Mouse (Mus musculus) ovary, postnatal 36 days (tissue): Measurements from ENCODE around the gene Lrrc26.

Source experiments
- DNase-seq: peaks from one replicate; pipeline ENCODE4 v3.0.0; 2022; ENCODE audit warnings: low spot score, mixed read lengths

The Lrrc26 gene

DNA sequence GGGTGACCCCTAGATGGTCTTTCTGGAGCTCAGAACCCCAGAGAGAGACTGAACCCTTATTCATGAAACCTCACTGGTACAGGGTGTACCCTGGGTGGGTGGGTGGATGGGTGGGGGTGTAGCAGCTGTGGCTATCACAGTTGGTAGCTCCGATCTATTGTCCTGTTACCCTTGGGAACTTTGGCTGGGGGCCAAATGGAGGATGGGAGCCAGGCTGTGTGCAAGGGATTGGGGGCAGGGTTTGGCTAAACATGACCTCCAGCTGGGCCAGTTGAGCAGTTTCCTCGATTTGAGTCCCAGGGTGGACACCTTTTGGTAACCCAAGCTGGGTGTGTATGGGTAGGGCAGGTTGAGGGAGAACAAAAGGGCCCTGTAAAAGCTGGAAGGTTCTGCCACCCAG lies 23.0 kb upstream of the Lrrc26 start:
- DNase-seq: peak; percentile 56

DNA sequence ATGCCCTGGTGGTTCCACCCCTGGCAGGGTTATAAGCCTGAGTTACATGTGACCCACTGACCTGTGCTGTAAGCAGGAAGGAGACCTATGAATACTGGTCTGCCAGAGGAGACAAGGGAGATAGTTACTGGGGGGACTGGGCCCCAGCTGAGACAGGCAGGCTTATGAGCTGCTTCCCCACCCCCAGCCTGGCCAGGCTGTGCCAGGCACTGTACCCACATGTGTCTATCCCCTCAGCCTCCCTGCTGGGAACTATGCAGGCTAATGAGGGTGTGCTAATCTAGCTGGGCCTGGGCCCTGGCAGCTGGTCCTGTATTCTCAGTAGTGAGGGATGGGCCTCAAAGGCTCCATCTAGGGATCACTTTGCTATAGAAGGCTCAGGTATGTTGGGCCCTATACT lies 22.5 kb upstream of the Lrrc26 start:
- no peak for DNase-seq

DNA sequence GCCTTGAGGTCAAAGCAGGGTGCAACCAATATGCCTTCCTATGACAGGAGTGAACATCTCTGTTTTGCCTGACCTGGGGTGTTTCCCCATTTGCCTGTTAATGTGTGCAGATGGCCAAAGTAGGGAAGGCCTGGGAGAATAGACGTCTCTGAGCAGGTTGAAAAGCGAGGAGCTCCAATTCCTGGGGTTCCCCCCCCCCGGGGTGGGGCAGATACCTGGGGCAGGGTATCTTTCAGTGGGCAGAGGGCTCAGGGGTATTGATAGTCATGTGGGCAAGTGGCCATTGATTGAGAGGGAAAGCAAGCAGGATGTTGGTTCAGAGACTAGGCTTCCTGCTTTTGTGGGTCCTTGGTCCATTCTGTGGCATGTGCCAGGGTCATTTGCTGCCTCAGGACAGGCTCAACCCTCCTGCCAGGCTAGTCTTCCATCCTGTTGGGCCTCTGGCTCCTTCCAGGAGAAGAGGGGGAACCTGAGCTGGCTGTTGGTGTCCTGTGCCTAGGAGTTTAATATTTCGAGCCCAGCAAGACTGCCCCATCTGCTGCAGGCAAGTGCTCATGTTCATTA lies 21.9 kb upstream of the Lrrc26 start:
- no peak for DNase-seq

DNA sequence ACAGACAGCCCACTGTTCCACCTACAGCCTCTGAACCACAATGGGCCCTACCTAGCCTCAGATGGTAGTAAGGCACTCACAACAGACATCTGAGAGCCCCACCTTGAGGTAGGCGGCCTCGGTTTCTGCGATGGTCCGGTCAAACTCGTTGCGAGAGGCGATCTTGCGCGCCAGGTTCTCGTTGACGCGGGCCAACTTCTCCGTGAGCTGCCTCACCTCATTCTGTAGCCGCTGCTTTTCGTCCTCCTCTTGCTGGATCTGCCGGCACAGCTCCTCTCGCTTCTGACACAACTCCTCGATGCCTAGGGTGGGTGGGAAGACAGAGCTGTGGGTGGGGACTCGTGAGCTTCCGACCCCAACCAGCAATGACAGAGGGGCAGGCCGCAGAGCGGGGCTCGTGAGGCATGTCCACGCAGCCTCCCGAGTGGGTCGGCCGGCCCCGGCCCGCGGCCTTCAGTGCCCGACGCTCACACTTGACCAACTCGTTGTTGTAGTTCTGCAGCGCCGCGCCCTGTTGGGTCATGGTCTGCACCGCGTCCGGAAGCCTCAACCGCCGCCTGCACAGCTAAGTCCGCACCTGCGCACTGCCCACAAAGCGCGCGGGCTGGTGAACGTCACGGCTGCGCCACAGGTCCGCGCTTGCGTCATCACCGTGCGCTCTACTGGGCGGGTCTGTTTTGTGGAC lies 17.7 kb upstream of the Lrrc26 start, which contains the start of the genes Ssna1 and Anapc2:
Ssna1 (minus strand) TSS at position 612 of the 685 bp plus-strand sequence.
Anapc2 (plus strand) TSS at position 652 of the 685 bp plus-strand sequence.
- DNase-seq: peak; percentile 97

DNA sequence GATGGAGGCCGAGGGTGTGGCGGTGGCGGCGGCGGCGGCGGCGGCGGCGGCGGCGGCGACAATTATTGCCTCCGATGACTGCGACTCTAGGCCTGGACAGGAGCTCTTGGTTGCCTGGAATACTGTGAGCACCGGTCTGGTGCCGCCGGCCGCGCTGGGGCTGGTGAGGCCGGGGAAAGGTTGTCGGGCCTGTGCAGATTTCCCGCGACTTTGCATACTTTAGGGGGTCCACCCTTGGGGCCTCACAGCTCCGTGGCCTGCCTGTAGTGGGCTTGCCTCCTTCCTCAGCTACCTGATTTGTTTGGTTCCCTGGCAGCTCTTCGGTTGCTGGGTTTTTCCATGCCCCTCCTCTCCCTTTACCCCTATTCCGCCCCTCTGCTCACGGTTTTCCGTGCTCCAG lies 17.2 kb upstream of the Lrrc26 start:
- no peak for DNase-seq

DNA sequence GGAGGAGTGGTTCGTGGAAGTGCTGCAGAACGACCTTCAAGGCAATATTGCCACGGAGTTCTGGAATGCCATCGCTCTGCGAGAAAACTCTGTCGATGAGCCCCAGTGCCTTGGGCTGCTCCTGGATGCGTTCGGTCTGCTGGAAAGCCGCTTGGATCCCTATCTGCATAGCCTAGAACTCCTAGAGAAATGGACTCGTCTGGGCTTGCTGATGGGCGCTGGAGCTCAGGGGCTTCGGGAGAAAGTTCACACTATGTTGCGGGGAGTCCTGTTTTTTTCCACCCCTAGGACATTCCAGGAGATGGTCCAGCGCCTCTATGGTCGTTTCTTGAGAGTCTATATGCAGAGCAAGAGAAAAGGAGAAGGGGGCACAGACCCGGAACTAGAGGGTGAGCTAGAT lies 16.7 kb upstream of the Lrrc26 start:
- DNase-seq: peak; percentile 3

DNA sequence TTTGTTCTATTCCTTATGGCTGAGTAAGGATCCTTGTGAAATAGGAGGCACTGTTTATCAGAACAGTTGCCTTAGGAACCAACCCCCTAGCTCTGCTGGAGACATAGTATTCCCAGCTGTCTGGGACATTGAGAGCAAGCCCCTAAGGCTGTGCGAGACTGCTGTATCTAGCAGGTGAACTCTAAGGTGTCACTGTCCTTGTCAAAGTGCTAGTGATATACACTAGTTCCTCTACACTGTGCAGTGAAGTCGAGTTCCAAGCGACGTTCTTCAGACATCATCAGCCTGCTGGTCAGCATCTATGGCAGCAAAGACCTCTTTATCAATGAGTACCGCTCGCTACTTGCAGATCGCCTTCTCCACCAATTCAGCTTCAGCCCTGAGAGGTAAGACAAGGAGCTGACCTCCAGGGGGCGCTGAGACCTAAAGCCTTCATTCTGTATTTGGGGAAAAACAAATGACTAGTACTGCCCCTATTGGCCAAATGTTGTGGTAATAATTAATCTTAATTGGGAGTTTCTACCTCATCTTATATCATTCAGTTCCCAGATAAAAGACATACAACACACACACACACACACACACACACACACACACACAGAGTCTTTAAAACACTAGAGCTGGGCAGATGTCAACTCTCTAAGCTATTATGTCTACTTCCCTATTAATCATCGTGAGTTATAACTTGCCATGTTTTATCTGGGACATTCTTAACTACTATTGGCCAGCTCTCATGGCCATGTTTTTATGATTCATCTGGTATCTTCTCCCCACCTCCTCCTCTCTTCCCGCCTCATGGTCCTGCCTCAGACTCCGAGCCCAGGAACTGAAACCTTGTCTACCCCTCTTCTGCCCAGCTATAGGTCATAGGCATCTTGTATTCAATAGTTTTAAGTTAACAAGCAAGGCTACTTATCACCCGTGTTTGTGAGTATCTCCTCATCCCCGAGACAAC lies 10.5 kb upstream of the Lrrc26 start:
- peak; percentile 75 for DNase-seq

DNA sequence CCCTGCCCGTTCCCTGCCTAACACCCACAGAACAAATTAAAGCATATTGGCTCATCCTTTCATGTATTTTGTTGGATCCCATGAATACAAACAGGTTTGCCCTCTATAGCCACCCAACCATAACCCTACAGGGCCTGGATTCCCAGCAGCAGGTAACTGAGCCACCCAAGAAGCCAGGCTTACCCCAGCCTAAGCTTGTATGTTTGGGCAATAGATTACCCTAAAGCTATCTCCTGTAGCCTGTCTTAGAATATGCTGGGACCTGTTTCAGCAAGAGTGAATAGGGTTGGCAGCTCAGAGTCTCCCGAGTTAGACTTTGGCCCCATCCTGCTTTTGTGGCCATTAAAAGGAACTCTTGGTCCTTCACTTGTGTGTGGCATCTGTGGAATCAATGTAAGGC lies 4.2 kb upstream of the Lrrc26 start:
- DNase-seq: no peak

DNA sequence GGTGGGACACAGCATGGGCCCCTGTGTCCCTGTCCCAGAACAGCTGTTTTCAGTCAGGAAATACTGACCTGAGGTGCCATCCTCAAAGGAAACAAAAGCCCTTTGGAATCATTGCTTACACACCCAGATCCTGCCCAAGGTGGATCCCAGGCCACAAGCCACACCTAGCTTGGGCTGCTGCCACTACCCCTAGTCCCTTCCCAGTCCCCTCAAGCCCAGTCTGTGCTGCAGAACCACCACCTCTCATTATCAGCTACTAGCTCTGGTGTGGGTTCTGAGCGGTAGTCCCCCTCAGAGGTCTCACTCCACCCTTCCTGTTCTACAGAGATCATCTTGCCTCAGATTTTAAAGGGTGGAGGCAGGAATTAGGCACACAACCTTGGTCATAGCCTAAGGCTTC lies 3.4 kb upstream of the Lrrc26 start:
- DNase-seq: peak; percentile 5

DNA sequence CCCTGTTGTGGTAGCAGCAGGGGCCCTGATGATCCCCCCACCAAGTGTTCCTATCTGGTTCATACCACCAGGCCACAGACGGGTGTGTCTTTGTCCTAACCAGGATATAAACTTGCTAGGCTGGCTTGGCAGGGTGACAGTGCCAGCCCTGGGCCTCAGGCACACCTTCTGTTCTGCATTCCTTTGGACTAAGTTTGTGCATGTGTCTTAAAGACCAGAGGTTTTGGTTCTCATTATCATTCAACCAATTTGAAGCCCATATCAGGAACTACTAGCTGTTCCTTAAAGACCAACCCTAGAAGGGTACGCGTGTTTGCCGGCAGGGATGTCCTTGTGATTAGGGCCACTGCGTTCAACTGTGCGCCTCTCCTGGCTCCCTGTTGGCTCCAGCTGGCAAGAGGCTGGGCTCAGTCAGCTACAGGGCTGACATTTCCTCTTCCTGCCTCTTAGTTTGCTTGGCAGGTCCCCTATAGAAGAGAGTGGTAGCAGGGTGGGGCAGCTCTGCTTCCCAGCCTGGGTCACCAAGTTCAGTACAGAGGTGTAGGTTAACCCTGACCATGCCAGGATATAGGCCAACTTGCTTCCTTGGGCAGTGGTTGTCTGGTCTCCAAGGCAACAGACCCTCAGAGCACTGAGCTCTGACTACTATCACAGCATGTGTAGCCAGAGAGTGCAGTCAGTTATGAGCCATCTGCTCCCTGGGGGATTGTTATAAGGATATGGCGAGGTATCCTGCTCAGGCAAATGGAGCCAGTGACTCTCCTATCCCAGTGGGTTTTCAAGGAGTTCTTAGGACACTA lies 2.7 kb upstream of the Lrrc26 start:
- DNase-seq: peak; percentile 29

DNA sequence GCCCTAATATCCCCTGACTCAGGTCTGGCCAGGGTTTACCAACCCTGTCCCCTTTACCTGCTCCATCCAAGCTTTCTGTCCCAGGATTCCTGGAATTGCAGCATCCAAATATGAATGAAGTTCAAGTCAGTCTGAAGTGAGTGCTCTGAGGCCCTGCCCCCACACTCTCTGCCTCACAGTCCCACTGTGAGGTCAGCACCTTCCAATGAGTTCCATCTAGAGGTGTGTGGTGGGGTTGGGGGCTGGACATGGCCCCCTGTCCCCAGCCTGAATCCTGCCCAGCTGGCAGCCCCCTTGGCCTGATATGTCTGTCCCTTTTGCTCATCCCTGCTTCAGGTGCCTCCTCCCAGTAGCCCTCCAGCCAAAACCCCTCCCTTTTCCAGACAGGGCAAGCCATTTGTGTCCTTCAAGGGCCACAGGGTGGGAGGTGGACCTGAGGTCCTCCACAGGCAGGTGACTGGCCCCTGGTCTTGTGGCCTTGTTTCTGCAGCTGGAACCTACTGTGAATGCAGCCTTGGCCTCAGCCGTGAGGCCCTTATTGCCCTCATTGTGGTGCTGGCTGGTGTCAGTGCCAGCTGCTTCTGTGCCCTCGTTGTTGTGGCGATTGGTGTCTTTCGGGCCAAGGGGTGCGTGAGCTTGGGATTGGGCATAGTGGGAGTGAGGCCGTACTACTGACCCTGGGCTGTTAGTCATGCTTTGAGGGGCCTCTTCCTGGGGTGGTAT lies 1.6 kb upstream of the Lrrc26 start, which contains the start of gene Tmem210:
Tmem210 (plus strand) TSS at position 219 of the 723 bp plus-strand sequence.
- DNase-seq: no peak

DNA sequence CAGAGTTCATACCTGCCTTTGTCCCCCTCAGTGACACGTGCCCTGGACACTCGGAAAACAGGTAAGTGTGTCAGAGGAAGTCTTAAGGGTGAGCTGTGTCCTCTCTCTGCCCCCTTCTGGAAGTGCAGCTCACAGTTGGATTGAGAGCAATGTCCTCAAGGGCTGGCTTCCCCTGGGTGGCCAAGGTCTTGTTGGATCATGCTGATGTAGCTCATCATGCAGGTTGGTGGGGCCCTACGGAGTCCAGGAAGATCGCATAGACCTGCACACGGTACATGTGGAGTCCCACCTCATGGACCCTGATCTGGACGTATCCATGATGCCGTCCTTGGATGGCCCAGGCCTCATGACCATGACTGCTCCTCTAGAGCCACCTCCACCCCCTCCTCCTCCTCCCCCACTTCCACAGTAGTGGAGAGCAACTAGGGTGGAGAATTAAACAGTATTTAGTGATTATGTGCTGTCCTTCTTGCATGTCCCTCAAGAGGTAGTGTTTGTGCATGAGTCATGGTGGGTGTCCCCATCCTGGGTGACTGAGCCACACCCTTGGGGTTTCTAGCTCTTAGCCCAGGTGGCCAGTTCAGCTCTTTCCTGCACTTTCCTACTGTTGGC lies 875 bp upstream of the Lrrc26 start:
- DNase-seq: no peak

DNA sequence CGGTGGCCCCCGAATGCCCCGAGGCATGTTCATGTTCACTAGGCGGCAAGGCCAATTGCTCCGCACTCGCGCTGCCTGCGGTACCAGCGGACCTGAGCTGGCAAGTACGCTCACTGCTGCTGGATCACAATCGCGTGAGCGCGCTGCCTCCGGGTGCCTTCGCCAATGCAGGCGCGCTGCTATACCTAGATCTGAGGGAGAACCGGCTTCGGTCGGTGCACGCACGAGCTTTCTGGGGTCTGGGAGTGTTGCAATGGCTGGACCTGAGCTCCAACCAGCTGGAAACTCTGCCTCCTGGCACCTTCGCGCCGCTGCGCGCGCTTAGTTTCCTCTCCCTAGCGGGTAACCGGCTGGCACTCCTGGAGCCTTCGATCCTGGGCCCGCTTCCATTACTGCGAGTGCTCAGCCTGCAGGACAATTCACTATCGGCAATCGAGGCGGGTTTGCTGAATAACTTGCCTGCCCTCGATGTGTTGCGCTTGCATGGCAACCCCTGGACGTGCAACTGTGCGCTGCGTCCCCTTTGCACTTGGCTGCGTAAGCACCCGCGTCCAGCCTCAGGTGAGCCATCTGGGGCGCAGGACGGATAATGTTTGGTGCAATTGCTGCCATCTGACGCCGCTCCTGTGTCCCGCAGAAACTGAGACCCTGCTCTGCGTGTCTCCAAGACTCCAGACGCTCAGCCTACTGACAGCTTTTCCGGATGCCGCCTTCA lies 543 bp downstream of the Lrrc26 start:
- no peak for DNase-seq

DNA sequence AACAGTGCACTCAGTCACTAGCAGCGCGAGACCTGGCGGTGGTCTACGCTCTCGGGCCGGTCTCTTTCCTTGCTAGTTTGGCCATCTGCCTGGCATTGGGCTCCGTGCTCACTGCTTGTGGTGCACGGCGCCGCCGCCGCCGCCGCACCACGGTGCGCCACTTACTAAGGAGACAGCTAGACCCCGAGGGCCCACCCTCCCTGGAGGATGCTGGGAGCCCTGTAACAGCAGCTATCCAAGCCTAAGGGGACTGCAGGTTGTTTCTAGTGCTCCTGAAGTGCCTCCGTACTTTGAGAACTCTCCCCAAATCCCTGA lies 1.1 kb downstream of the Lrrc26 start:
- no peak for DNase-seq

DNA sequence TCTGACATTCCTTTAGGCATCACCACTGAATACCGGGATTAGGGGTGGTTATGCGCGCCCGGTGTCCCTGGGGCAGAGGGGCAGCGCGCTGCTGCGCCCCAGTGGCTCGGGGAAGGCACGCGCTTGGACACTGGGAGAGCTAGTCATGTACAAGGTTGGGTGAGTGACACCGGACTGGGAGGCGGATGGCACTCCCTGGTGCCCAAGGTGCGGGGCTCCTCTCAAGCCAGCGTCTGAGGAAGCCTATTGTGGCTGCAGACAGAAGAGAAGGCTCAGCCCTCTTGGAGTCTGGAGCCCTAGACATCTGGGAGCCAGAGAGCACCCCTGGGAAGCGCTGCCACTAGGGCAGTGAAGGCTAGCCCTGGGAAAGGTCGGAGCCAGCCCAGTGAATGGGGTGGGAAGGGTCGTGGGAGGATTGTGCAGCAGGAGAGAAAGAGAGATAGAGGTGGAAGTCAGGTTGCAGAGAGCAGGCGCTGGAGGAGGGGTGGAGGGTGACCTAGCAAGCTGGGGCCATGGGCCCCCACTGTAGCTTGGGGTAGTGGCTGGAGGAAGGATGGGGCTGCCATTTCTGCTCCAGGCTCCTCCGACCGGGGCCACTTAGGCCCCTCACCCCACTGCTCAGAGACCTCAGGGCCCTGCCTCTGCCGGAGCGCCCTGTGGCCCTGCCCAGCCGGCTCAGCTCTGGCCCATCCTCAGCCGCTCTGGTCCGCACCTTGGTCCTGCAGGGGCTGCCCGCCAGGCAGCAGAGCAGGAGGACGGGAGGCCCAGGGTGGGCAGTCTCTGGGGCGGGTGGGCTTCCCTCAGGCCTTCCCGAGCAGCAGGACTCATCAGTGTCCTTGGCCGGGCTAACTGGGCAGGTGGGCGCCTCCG lies 1.7 kb downstream of the Lrrc26 start:
- DNase-seq: no peak

DNA sequence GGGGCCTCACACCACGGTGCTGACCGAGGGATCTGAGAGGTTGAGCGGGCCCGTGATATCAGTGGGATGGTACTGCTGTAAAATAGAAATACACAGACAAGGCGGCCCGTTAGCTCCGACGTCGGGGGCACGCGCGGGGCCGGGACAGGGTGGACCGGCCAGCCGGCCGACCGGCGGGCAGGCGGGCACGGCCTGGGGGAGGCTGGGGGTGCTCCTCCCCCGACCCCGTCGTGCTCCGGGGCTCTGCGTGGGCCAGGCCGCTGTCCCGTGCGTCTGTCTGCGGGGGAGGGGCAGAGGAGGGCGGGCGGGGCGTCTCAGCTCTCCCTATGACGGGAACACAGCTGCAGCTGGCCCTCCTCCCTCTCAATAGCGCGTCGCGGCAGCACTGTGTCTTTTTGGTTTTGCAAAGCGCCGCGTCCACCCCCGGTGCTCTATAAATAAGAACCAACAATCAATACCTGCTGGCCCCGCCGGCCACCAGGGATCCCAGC lies 2.4 kb downstream of the Lrrc26 start:
- no peak for DNase-seq

DNA sequence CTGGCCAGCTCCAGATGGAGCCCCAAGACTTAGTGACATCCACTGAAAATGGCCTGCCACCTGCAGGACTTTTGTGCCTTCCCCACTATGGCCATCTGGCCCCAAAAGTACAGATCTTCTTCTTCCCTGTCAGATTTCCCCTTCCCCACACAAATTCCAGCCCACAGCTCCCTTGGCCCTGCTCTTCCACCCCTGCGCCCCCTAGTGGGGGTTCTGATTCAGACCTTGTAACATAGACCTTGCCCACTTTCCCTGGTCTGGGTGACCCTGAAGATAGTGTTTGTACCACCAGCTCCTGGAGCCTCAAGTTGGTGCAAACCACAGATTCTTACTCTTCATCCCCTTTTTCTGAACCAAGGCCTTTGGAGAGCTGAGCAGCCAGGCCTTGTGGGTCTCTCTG lies 3.1 kb downstream of the Lrrc26 start:
- DNase-seq: peak; percentile 63

DNA sequence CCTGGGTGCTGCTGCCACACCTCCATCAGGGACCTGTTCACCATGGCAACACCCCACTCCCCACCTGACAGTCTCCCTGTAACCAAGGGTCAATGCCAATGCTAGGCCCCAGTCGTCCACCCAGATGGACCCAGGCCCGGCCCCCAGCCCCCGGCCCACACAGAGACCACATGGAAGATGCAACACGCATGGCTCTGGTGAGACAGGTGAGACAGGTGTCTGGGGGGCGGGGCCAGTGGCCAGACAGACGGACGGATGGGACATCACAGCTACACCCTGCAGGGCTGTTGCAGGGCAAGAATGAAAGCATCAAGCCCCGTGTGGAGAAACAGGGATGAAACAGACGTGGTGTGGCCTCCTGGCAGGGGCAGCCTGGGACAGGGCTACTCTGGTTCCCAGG lies 4.0 kb downstream of the Lrrc26 start:
- DNase-seq: no peak

DNA sequence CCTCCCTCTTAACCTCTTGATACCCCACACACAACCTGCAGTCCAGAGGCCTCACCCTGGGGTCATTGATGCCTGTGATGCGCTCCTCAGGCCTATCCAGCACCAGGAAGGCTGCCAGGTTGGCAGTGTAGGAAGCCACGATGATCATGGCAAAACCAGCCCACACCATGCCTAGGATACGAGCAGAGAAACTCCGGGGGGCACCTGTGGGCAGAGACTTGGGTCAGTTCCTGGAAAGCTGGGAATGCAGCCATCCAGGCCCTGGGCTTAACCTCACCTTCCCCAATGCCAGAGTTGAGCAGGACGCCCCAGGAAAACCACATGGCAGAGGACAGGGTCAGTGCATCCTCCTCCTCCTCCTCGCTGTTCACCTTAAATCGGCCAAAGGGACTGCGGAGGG lies 7.4 kb downstream of the Lrrc26 start:
- no peak for DNase-seq
